Mouse (Mus musculus): ENCODE measurements around the gene Serpina3m.
"Not testable (repeated sequence)": the region's sequence is repeated elsewhere in the genome, so short reads cannot be mapped to it uniquely, and the experiment has no call there.

Gene Serpina3m

DNA sequence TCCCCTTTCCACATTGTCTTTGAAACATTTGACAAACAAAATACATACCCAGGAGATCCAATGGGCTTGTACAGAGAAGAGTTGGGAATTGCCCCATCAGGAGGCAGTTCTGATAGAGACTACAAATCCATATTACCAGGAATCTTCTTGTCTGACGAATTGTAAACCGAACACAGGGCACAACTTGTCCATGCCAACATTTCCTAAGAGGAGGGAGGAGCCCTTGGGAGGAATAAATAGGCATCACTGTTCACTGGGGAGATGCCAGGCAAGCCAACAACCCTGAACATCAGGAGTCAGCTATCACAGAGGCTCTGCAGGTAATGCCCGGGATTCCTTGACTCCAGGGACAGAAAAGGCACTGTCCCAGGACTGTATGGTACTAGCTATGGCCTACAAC, at the start of gene Serpina3m, which contains the start of gene Serpina3k:
TSS of gene Serpina3m (plus strand) at position 261 of the 400 bp plus-strand sequence.
TSS of gene Serpina3k (plus strand) at position 261 of the 400 bp plus-strand sequence.
- DNase-seq: not testable (repeated sequence)

- DNase-seq: no peak
These were observed 48.4 kb upstream of the Serpina3m start for GRCm38 (mm10) chr12:104289872-104290271.

GRCm38 (mm10) chr12:104293963-104294362, 44.3 kb upstream of the Serpina3m start:
- no peak for DNase-seq

- no peak for DNase-seq
These were observed 40.2 kb upstream of the Serpina3m start for GRCm38 (mm10) chr12:104298049-104298448.

DNA sequence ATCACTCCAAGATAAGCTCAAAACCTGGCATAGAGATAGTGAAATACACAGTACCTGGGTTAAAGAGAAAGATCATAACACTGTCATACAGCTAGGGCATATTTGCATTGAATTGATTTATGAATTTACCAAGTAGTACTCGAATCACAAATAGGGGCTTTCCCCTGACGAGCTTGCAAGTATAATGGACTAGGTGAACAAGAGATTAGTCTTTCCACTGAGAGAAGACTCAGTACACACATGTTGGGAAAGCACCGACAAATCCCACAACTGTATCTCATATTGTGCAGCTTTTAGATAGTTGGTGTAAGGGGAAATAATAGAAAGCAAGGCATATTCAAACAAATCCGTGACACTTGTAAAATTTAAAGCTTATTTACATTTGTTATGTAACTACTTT, 32.3 kb upstream of the Serpina3m start:
- DNase-seq: no peak

GRCm38 (mm10) chr12:104314253-104314652, 24.0 kb upstream of the Serpina3m start, which contains the start of gene Serpina3j:
TSS of gene Serpina3j (plus strand) at chr12:104314553.
- no peak for DNase-seq

DNA sequence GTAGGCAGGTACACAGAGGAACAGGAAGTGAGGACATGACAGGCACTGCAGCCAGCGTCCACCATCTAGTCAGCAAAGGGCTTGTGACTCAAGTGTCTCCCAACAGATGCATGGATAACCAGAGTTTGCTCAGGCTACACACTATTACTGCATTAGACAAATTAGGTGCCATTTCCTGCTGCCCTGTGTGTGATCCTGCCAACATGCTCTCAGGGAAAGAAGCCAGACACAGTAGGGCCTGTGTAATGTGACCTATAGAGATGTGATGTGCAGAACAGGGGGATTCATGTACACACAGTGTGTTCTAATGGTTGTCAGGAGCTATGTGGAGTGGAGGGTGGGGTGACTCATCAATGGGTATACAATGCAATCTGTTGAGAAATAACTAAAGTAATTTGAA, 15.8 kb upstream of the Serpina3m start:
- DNase-seq: no peak

DNA sequence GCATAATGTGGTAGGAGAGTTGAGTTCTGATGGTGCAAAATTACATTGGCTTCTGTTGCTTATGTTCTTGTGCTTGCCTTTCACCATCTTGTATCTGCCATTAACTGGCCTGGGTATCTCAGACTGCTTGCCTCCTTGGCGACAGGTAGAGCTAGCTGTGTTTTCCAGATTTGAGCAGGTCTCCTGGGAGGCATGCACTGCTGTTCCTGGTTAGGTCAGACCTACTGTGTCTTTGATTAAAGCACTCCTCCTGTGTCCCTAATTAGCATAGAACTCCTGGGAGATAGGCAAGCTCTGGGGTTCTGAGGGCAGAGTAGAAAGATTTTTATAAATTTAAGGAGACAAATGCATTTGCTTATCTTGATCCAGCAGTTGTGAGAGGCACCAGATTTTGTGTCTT, 6.6 kb upstream of the Serpina3m start:
- DNase-seq: no peak

GRCm38 (mm10) chr12:104336873-104337272, 1.4 kb upstream of the Serpina3m start:
- DNase-seq: not testable (repeated sequence)

DNA sequence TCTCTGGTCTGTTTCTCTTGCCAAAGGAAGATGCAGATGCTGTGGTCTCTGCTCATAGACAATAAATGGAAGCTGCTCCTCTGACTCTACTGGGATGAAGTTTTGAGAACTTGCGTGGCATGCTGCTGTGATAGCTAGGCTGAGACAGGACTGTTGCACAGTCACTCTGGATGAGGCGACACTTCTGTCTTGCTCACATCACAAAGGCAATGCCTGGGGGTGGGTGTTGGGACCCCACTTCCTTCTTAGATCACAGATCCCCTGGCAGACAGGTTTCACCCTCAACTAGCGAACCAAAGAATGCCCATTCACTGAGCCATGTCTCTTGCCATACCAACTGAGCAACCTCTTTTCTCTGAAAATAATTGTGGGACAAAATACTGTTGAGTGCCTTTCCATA, 419 bp downstream of the Serpina3m start:
- DNase-seq: no peak

DNA sequence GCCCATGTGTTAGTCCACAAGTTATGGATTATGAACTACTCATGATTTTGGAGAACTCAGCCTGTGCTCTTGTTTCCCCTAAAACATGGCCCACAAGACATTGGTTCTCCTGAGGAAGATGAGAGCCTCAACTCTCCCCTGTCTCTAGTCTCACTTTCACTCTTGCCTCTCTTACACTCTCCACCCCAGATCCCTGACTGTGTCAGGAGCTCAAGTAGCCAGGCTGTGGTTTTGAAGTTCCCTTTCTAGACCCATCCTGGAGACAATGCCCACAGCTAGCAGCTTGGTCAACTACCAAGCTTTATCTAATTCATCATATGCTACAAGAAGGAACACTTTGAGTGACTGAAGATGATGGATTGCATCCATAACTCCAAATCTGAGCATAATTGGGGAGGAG, 4.2 kb downstream of the Serpina3m start:
- DNase-seq: not testable (repeated sequence)

DNA sequence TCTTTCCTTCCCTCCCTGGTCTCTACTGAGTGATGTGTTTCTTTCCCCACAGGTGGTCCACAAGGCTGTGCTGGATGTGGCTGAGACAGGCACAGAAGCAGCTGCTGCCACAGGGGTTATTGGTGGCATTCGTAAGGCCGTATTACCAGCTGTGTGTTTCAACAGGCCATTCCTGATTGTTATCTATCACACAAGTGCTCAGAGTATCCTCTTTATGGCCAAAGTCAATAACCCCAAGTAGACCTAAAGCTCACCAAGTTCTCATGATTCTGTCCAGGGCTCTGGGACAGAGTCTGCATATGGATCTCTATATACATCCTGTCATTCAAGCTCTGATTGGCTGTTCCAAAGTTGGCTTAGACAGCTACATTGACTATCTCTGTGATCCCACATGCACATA, 6.9 kb downstream of the Serpina3m start:
- no peak for DNase-seq

GRCm38 (mm10) chr12:104345707-104346106, 7.4 kb downstream of the Serpina3m start:
- no peak for DNase-seq

DNA sequence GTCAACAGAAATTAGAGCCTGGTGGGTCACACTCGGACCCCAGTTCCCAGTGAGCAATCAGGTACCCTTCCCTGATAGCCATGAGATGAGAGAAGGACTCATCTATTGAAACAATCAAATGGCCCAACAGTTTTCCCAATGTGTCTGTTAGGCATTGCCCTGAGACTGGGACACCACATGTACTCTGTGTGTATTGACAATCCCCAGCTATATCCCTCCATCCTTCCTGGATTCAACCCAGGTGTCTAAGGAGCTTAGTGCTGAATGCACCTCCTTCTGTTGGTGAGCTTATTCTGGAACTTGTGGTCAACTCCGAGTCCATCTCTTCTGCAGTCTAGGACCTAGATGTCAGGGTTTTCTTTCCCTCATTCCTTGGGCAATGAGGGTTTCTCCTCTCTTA, 8.8 kb downstream of the Serpina3m start:
- no peak for DNase-seq

- DNase-seq: peak; percentile 4
These were observed 13.5 kb downstream of the Serpina3m start for GRCm38 (mm10) chr12:104351812-104352211.

- DNase-seq: no peak
These were observed 17.7 kb downstream of the Serpina3m start for GRCm38 (mm10) chr12:104356006-104356405.

- no peak for DNase-seq
These were observed 31.7 kb downstream of the Serpina3m start for GRCm38 (mm10) chr12:104369986-104370385.

- DNase-seq: not testable (repeated sequence)
These were observed 38.9 kb downstream of the Serpina3m start for GRCm38 (mm10) chr12:104377179-104377578.

DNA sequence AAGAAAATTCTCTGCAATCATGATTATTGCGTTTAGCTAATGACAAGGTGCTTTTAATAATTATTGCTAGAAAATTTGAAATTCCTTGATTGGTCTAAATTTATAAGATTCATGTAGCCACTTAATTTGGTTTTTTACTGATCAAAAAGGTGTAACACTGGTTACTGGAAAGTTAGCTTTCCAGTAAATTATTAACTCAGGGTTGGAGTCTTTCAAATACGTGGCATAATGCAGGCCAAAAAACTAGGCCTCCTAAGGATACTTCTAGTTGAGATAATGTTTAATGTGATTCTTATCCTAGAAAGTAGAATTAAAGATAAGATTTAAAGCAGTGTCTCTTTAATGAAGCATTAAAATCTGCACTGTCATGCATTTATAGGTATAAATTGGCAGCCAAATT, 40.1 kb downstream of the Serpina3m start:
- not testable (repeated sequence) for DNase-seq

DNA sequence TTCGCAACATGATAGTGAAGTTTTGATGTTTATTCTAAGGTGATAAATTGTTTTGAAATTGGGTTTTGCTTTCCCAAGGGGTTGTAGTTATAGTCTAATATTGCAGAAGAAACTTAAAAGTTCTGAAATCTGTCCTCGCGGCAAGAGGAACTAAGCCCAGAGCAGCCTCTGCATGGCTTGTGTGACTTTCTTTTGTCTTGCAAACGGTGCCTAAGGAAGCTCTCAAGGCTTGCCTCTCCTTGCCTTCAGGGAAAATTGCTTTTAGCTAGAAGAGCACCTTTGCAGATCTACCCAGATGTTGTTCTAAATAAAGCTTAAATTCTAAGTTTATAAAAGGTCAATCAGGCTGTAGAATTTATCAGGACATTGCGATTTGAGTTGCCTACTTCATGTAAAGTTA, 40.5 kb downstream of the Serpina3m start:
- DNase-seq: not testable (repeated sequence)

DNA sequence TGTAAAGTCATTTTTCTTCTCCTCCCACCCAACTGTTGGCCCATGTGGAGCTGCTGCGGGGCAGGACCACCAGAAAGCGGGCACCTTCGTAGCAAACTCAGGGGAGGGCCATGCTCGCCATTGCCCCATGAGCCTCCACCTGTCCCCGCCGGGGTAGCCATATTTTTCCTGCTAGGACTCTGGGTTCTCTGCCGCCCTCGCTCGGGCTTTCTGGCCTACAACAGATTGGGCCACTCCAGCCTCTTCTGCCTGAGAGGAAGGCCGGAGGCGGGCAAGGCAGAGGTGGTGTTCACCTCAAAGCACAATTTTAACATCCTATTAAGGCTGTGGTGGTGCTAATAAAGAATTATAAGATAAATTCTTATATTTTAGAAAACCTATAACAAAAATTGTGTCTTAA, 41.6 kb downstream of the Serpina3m start:
- no peak for DNase-seq

DNA sequence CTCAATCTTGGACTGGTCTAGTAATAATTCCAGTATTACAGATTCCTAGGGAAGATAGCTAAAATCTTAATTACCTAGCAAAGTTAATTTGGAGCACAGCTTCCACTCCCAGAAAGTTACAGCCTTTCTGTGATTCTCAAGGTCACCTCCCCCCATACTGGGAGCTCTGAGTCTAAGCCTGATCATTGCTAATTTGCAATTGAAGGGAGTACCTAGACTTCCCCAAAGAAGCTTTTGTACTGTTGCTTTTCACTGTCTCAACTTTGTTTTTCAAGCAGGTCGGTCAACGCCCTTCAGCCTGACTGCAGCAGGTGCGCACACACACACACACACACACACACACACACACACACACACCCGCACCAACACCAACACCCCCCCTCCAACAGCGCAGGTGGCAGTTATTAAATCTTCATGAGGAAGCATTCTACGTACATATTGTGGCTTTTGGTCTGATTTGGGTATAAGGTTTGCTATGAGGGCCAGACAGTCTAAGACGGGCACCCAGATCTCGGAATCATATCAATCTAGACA, 42.9 kb downstream of the Serpina3m start:
- not testable (repeated sequence) for DNase-seq

GRCm38 (mm10) chr12:104385987-104386386, 47.7 kb downstream of the Serpina3m start:
- not testable (repeated sequence) for DNase-seq

DNA sequence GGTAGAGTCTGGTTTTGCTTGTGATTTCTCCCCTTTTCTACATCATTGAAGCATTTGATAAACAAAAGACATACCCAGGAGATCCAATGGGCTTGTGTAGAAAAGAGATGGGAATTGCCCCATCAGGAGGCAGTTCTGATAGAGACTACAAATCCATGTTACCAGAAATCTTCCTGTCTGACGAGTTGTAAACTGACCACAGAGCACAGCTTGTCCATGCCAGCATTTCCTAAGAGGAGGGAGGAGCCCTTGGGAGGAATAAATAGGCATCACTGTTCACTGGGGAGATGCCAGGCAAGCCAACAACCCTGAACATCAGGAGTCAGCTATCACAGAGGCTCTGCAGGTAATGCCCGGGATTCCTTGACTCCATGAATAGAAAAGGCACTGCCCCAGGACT, 48.6 kb downstream of the Serpina3m start:
- DNase-seq: not testable (repeated sequence)

GRCm38 (mm10) chr12:104388477-104388876, 50.2 kb downstream of the Serpina3m start:
- no peak for DNase-seq
